Mouse (Mus musculus): ENCODE data around the gene Elf2.

DNA sequence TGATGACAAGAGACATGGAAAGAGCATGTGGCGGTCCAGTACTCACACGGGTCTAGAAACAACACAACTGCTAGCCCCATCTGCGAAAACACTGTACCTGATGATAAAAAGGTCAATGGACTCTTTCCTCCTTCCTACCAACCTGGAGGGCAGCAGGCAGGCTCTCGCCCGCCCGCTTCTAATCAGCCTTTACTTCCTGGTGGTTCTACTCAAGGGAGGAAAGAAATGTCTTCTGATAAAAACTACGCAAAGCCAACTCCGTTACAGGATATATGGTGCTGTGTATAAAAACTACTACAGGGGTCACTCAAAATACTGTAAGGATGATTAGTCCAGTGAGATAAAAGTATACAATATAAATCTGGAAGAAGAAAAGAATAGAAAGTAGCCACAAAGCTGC lies 5.1 kb downstream of the Elf2 start:
- TF ChIP-seq EP300 (IDR thresholded peaks at IDR 0.05; ENCODE audit: low read depth) (no peak), CTCF (IDR thresholded peaks at IDR 0.05; ENCODE audit: low read depth) (no peak)
